Mouse (Mus musculus) CD4-positive helper T cell, adult 2 months (primary cell): ENCODE data around the gene Ehbp1l1.

Experiments
- DNase-seq: peaks from one replicate; pipeline ENCODE4 v3.0.0-alpha.2; 2012; ENCODE audit warnings: low read depth, missing footprints, low spot score

Gene Ehbp1l1

GRCm38 (mm10) chr19:5725767-5726515 lies at the start of gene Ehbp1l1:
Ehbp1l1 (minus strand) TSS chr19:5726317.
- peak; percentile 85 for DNase-seq

GRCm38 (mm10) chr19:5770925-5771860 lies 45.1 kb upstream of the Ehbp1l1 start, which contains the start of gene Scyl1:
Scyl1 (minus strand) TSS chr19:5771419.
- peak; percentile 89 for DNase-seq

- DNase-seq, result peak; percentile 15
These were observed 44.2 kb upstream of the Ehbp1l1 start for GRCm38 (mm10) chr19:5770311-5770710.

GRCm38 (mm10) chr19:5767271-5767670 lies 41.2 kb upstream of the Ehbp1l1 start:
- DNase-seq, result no peak

GRCm38 (mm10) chr19:5763163-5763562 lies 37.0 kb upstream of the Ehbp1l1 start:
- DNase-seq, result no peak

- DNase-seq, result no peak
These were observed 32.8 kb upstream of the Ehbp1l1 start for GRCm38 (mm10) chr19:5758878-5759403.

- no peak for DNase-seq
These were observed 31.0 kb upstream of the Ehbp1l1 start for GRCm38 (mm10) chr19:5756991-5757636.

- no peak for DNase-seq
These were observed 30.3 kb upstream of the Ehbp1l1 start for GRCm38 (mm10) chr19:5756321-5756985.

GRCm38 (mm10) chr19:5751742-5752141 lies 25.6 kb upstream of the Ehbp1l1 start:
- no peak for DNase-seq

- DNase-seq, result no peak
These were observed 24.8 kb upstream of the Ehbp1l1 start for GRCm38 (mm10) chr19:5750951-5751350.

- DNase-seq, result no peak
These were observed 23.4 kb upstream of the Ehbp1l1 start for GRCm38 (mm10) chr19:5749476-5749875.

- DNase-seq, result no peak
These were observed 20.8 kb upstream of the Ehbp1l1 start for GRCm38 (mm10) chr19:5746907-5747363.

- DNase-seq, result no peak
These were observed 19.9 kb upstream of the Ehbp1l1 start for GRCm38 (mm10) chr19:5745756-5746710.

GRCm38 (mm10) chr19:5743576-5743975 lies 17.5 kb upstream of the Ehbp1l1 start:
- no peak for DNase-seq

GRCm38 (mm10) chr19:5742241-5742641 lies 16.1 kb upstream of the Ehbp1l1 start:
- DNase-seq, result no peak

GRCm38 (mm10) chr19:5741641-5742240 lies 15.6 kb upstream of the Ehbp1l1 start:
- no peak for DNase-seq

GRCm38 (mm10) chr19:5740320-5741317 lies 14.5 kb upstream of the Ehbp1l1 start, which contains the start of gene Ltbp3:
Ltbp3 (plus strand) TSS chr19:5740904.
- no peak for DNase-seq

- no peak for DNase-seq
These were observed 13.3 kb upstream of the Ehbp1l1 start for GRCm38 (mm10) chr19:5739446-5739845.
